Mouse (Mus musculus) gonadal fat pad, adult 2 months (tissue): ENCODE measurements around the gene Gabra1. TPM values are rescaled to one million over a fixed set of nuclear protein-coding genes. Genes with fewer than 3 reads are reported as not detected.

Experiments used
- DNase-seq: peaks from one replicate; pipeline ENCODE4 v3.0.0-alpha.2; 2012; ENCODE audit warnings: low read depth
- polyA plus RNA-seq: library from polyadenylated mRNA; depleted of rRNA; stranded (reverse); fragments of >200 nt; gene quantifications from 2 replicates; pipeline ENCODE4 v1.2.3, GENCODE M21; 2012; rRNA removed

The Gabra1 gene
- polyA plus RNA-seq = not detected in 2 replicates

DNA sequence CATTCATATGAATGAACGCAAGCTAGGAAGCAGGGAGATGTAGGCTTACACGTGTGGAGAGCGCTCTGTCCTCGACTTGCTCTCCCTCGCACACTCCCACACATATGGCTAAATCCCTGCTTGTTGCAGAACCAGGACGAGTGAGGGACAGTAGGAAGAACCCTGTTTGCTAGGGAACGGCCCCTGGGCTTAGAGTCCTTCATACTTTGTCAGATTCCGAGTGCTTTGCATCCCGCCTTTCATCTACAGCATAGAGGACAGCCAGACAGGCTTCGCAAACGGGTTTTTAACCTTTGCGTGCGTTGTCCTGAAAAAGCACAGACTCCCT is at the start of gene Gabra1:
Gene Gabra1 (minus strand): TSS at position 106 of the 328 bp plus-strand sequence.
- no peak for DNase-seq

DNA sequence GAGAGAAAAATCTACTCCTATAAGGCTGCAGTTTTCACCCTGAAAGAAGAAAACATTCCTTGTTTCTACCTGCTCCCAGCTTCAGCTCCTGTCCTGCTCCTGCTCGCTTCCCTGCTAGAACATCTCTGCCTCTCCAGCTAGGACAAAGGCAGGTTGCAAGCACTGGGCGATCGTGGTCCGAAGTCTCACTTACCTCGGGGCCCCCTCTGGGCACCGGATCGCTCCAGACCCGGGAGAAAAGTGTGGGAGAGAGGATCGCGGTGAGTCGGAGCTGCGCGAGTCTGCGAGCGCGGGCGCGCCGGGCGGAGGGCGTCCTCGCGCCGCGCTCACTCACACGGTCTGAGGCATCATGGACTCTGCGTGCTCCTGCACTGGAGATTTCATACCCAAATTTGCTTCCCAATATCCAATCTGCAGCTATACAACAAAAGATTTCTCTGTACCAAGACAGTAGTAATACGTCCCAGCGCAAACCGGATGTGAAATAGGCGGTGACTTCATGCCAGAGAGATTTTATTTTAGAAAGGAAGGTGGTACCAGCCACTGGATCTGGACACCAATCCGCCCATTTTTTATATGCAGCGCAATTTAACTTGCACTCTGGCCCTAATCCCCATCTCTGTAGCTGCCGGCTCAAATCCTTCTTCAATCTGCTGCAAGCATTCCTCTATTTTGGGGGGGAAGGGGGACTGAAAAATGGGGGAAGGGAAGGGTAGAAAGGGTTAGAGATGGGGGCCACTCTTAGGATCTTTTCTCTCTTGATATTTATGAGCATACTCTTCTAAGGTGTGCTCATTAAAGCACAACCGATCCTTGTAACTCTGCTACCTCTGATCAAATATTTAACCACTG is 531 bp downstream of the Gabra1 start:
- DNase-seq = no peak

DNA sequence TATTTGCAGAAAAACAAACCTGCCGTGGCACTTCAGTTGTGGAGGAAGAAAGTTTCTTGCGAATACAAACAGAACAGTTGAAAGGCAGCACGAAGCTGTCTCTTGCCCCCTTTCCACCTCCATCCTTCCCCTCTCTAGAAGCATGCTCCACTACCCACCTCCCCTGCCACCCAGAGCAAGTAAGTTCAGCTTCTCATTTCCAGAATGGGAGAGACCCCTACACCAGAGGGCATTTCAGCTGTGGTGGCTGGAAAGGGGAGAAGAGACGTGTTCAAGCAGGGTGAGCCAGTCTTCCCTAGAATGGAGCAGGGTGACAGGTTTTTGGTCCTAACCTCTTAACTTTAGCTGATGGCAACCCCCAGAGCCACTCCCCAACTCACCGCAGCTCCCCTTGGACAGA is 1.3 kb downstream of the Gabra1 start:
- DNase-seq = no peak

DNA sequence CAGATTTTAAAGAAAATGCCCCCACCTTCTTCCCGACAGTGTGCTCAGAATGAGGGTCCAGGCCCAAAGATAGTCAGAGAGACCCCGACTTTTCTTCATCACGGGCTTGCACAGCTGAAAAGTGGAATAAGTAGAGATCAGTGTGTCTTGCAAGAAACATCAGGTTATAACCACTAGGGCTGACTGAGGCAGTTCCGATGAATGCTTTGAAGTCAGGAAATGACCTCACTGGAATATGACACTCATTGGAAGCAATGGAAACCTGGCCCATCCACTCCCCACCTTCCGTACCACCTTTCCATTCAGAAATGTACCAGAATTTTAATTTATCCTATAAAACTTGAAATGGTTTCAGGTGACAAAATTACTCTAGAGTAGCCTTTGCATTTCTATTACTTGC is 3.2 kb downstream of the Gabra1 start:
- no peak for DNase-seq

DNA sequence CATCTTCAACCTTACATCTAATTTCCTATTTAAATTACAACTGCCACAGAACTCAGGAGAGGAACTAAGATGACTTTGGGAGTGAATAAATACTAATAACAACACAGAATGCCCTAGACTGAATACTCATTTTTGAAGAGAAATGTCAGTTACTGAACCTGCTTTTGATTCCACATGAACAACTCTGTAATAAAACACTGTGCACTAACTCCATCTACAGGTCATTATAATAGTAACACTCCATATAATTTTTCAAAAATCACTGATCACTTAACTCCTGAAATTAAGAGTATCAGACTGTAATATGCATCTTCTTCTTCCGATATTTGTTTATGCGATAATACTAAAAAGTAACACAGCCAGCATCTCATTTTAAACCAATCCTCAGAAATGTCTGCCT is 4.4 kb downstream of the Gabra1 start:
- DNase-seq = no peak

DNA sequence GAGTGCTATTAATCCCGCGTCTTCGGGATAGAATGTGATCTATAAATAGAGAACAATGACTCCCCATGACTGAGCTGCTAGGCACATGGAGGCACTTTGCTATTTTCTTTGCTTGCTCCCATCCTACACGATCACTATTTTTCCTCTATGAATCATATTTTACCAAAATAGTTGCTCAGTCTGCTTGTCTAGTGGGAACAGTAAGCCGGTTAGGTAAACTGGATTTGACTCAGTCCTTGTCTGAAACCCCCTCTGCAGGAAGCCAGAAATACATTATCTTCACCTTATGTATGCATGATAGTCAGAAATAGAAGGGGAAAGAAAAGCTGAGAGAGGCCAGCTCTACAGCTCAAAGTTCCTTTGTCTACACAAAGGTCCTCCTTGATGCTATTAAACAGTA is 31.3 kb downstream of the Gabra1 start:
- no peak for DNase-seq

DNA sequence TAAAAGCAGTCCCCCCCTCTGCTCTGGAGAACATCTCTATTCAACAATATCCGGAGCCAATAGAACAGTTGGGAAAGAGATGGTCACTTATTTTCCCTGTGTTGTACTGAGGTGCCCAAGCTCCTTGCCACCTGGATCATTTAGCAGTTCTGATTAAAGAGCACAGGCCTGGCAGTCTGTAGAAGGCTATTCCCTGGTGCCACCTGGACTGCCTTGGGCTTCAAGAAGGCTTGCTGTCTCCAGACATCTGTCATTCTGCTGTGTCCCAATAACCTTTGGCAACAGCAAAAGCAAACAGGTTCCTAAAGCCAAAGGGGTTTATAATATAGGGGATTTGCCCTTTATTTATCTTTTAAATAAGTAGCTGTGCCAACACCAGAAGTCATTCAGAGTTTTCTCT is 65.8 kb downstream of the Gabra1 start:
- no peak for DNase-seq

DNA sequence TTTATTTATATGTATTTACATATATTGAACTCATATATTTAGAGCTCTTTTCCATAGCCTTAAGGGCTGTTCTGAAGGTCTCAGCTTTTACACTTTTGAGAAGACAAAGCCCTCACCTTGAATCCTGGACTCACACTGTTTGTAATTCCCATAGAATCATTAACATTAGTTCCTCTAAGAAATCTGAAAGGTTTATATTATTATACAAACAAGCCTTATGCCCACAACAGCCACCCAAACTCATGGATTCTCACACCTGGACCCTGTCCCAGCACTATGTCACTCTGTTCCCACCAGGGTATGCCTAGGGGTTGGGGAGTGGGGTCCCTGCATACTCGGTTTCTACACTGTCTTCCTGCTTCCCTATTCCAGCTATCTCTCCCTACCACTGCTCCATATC is 72.7 kb downstream of the Gabra1 start:
- no peak for DNase-seq

DNA sequence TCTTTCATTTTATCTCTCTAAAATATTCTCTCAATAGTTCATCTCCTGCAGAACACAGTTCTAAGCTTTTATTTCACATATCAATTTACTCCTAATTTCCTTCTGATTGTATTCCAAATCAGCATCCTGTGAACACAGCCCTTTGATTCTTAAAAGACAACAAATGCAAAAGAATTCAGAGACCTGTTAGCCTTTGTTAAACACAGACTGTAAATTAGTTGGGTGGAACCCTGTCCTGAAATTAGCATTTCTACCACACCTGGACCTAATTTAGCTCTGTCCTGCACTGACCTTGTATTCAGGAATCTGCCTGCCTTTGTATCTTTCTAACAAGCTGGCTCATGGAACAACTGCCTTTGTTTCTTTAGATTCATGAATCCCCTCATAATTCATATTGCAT is 73.1 kb downstream of the Gabra1 start:
- no peak for DNase-seq

DNA sequence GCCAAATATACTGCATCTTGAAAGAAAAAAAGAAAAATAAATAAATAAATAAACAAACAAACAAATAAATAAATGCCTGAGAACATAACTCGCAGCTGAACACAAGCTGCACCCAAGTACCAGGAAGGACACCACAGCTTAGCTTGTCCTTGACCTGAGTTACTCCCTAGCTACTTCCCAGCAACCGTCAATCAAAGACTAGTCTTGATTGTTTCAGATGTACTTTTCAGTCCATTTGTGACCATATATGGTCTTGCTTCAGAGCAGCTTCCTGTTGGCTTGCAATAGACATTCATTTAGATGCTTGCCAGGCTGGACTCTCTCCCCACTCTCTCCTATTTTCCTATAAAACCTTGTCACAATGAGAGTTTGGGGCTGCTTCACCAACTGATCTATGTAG is 87.2 kb downstream of the Gabra1 start:
- DNase-seq = no peak

Other genes with a start within 250 kb of the Gabra1 start
- gene Gabrg2, start 182.1 kb downstream of the Gabra1 start, polyA plus RNA-seq = not detected in 2 replicates
- not detected in 2 replicates for gene Gabra6, start 138.1 kb upstream of the Gabra1 start, polyA plus RNA-seq
- gene Gabrb2, start 236.8 kb upstream of the Gabra1 start, polyA plus RNA-seq = 0.08 TPM in 1 of 2 replicates, not detected in the other